Mouse (Mus musculus) heart, postnatal 0 days (tissue): ENCODE results near the gene Itln1. TPM values are rescaled to one million over a fixed set of nuclear protein-coding genes. Genes with fewer than 3 reads are reported as not detected.
"Not testable (repeated sequence)": the region's sequence is repeated elsewhere in the genome, so short reads cannot be mapped to it uniquely, and the experiment has no call there.

Source experiments
- ATAC-seq: fragments of 200-750 bp; cut with Nextera tagmentation; 2 replicates; pipeline ENCODE4 v1.8.0; 2017; ENCODE audit warnings: low read depth, moderate number of reproducible peaks, moderate library complexity; ENCODE audit not compliant: insufficient read depth
- DNase-seq: peaks from one replicate; pipeline ENCODE4 v3.0.0-alpha.2; 2016; ENCODE audit warnings: low spot score
- H3K27ac ChIP-seq: fragments of 300-500 bp; sonication (generic); 2 replicates; pipeline ENCODE4 v1.5.1; 2014; ENCODE audit warnings: low read depth, mild to moderate bottlenecking
- H3K27me3 ChIP-seq: fragments of 300-500 bp; sonication (generic); 2 replicates; pipeline ENCODE4 v1.6.1; 2014; ENCODE audit warnings: low read length, mixed read lengths; ENCODE audit not compliant: control insufficient read depth, insufficient read depth
- H3K36me3 ChIP-seq: fragments of 300-500 bp; sonication (generic); replicated peaks from 2 replicates; pipeline ENCODE4 v1.6.1; 2014; ENCODE audit warnings: low read length, mixed read lengths; ENCODE audit not compliant: control insufficient read depth, insufficient read depth
- H3K4me1 ChIP-seq: fragments of 300-500 bp; sonication (generic); 2 replicates; pipeline ENCODE4 v1.6.1; 2014; ENCODE audit warnings: antibody characterized with exemption; ENCODE audit not compliant: control insufficient read depth, insufficient read depth
- H3K4me2 ChIP-seq: fragments of 300-500 bp; sonication (generic); 2 replicates; pipeline ENCODE4 v1.6.1; 2014; ENCODE audit warnings: low read depth, mild to moderate bottlenecking, low read length, moderate library complexity
- H3K4me3 ChIP-seq: fragments of 300-500 bp; sonication (generic); 2 replicates; pipeline ENCODE4 v1.5.1; 2014; ENCODE audit warnings: low read depth, low read length
- H3K9ac ChIP-seq: fragments of 300-500 bp; sonication (generic); replicated peaks from 2 replicates; pipeline ENCODE4 v1.6.1; 2014; ENCODE audit warnings: low read depth, low read length, mixed read lengths
- H3K9me3 ChIP-seq: fragments of 300-500 bp; sonication (generic); replicated peaks from 2 replicates; pipeline ENCODE4 v1.6.1; 2016; ENCODE audit warnings: low read length; ENCODE audit not compliant: control insufficient read depth
- CTCF ChIP-seq: IDR thresholded peaks from 2 replicates; pipeline ENCODE4 v1.5.1; 2016; ENCODE audit warnings: antibody characterized with exemption, control low read depth, low read depth
- EP300 ChIP-seq: IDR thresholded peaks from 2 replicates; pipeline ENCODE4 v1.6.1; 2016; ENCODE audit warnings: antibody characterized with exemption, low read depth
- WGBS: fragments of 180-500 bp; shearing (Covaris S2); extraction: QIAGEN DNeasy Blood & Tissue Kit; methylation state at CpG from one replicate; pipeline ENCODE4 v1.1.7; 2014; 5-methylcytosine and 5-hydroxymethylcytosine counted together
- polyA plus RNA-seq: library from polyadenylated mRNA; unstranded; fragments of >200 nt; fragmentation: Nextera tagmentation; extraction: Ambion mirVana; gene quantifications from 2 replicates; pipeline ENCODE4 v1.2.1, GENCODE M21; 2015
- total RNA-seq: library from RNA; depleted of rRNA; stranded (reverse); fragments of >200 nt; gene quantifications from 2 replicates; pipeline ENCODE4 v1.2.3, GENCODE M21; 2014; ENCODE audit warnings: low replicate concordance; rRNA removed

The Itln1 gene
- total and polyA plus RNA-seq, 2 experiments from 2014 or later = not detected

- Histone ChIP-seq H3K4me2 (no peak overlapping the region), H3K9ac (no peak overlapping the region), H3K27ac (no peak overlapping the region), H3K9me3 (no peaks in the 10 kb centered on the region), H3K4me3 (no peak overlapping the region), H3K27me3 (no peaks in the 10 kb centered on the region), H3K36me3 (no peaks in the 10 kb centered on the region), H3K4me1 (peaks cover 10% of the 10 kb centered on the region)
- TF ChIP-seq CTCF (no peak), EP300 (no peak)
- ATAC-seq = no peak
- 71% methylated on average over 4 of the region's 4 CpGs for WGBS
- no peak for DNase-seq
These were observed 61.6 kb downstream of the Itln1 start for GRCm38 (mm10) chr1:171473506-171473905.

GRCm38 (mm10) chr1:171471941-171472340 is 63.2 kb downstream of the Itln1 start:
- not testable (repeated sequence) for H3K4me1 ChIP-seq, DNase-seq, H3K36me3 ChIP-seq, H3K9ac ChIP-seq, H3K27ac ChIP-seq, ATAC-seq, H3K4me3 ChIP-seq, H3K9me3 ChIP-seq, H3K27me3 ChIP-seq, H3K4me2 ChIP-seq
- 87% methylated on average over 8 of the region's 8 CpGs for WGBS

- Histone ChIP-seq H3K27ac (no peak overlapping the region), H3K4me2 (no peak overlapping the region), H3K4me1 (peaks cover 10% of the 10 kb centered on the region), H3K9ac (no peak overlapping the region), H3K36me3 (no peaks in the 10 kb centered on the region), H3K9me3 (no peaks in the 10 kb centered on the region), H3K4me3 (no peak overlapping the region), H3K27me3 (no peaks in the 10 kb centered on the region)
- no peak for ATAC-seq
- WGBS = 75% methylated on average over 1 of the region's 1 CpGs
- TF ChIP-seq EP300 (no peak), CTCF (no peak)
- DNase-seq = no peak
These were observed 63.6 kb downstream of the Itln1 start for GRCm38 (mm10) chr1:171471452-171471851.

- no peak for DNase-seq
- no peak overlapping the region for H3K27ac ChIP-seq
- 56% methylated on average over 5 of the region's 5 CpGs for WGBS
- no peak for ATAC-seq
- H3K9ac ChIP-seq = no peak overlapping the region
- no peak overlapping the region for H3K4me2 ChIP-seq
- H3K9me3 ChIP-seq = no peaks in the 10 kb centered on the region
- peaks cover 10% of the 10 kb centered on the region for H3K4me1 ChIP-seq
- no peaks in the 10 kb centered on the region for H3K27me3 ChIP-seq
- no peaks in the 10 kb centered on the region for H3K36me3 ChIP-seq
- TF ChIP-seq CTCF (no peak), EP300 (no peak)
- H3K4me3 ChIP-seq = no peak overlapping the region
These were observed 64.2 kb downstream of the Itln1 start for GRCm38 (mm10) chr1:171470896-171471295.

GRCm38 (mm10) chr1:171470371-171470871 is 64.7 kb downstream of the Itln1 start:
- DNase-seq (no peak), ATAC-seq (peak; percentile 18; the same call in 1 of the 2 replicates)
- Histone ChIP-seq H3K27me3 (no peaks in the 10 kb centered on the region), H3K9ac (no peak overlapping the region), H3K9me3 (no peaks in the 10 kb centered on the region), H3K27ac (peak overlapping the region; percentile 36), H3K4me3 (no peak overlapping the region), H3K36me3 (no peaks in the 10 kb centered on the region), H3K4me2 (peak overlapping the region; percentile 21; the same call in 1 of the 2 replicates), H3K4me1 (peaks cover 10% of the 10 kb centered on the region)
- 29% methylated on average over 7 of the region's 7 CpGs for WGBS
- TF ChIP-seq EP300 = no peak
- TF ChIP-seq CTCF = peak; percentile 76

GRCm38 (mm10) chr1:171469678-171470077 is 65.4 kb downstream of the Itln1 start:
- peaks cover 10% of the 10 kb centered on the region for H3K4me1 ChIP-seq
- TF ChIP-seq CTCF (no peak), EP300 (no peak)
- H3K9me3 ChIP-seq = no peaks in the 10 kb centered on the region
- H3K4me2 ChIP-seq = peak overlapping the region; percentile 21
- WGBS = 44% methylated on average over 3 of the region's 3 CpGs
- no peaks in the 10 kb centered on the region for H3K27me3 ChIP-seq
- DNase-seq (no peak), ATAC-seq (peak; percentile 76; the same call in 1 of the 2 replicates)
- H3K9ac ChIP-seq = no peak overlapping the region
- H3K4me3 ChIP-seq = no peak overlapping the region
- H3K27ac ChIP-seq = peak overlapping the region; percentile 36
- no peaks in the 10 kb centered on the region for H3K36me3 ChIP-seq

Other genes starting within 250 kb of the Itln1 start
- gene Usp21, start 247.3 kb downstream of the Itln1 start, total RNA-seq = 20.0 and 27.3 TPM in 2 replicates
- 30.6 and 32.3 TPM in 2 replicates for gene Usp21, start 247.3 kb downstream of the Itln1 start, polyA plus RNA-seq
- gene Ufc1, start 240.3 kb downstream of the Itln1 start, total RNA-seq = 74.9 and 140 TPM in 2 replicates
- 109 and 113 TPM in 2 replicates for gene Ufc1, start 240.3 kb downstream of the Itln1 start, polyA plus RNA-seq
- 20.8 and 27.1 TPM in 2 replicates for gene Dedd, start 206.1 kb downstream of the Itln1 start, total RNA-seq
- 30.0 and 31.7 TPM in 2 replicates for gene Dedd, start 206.1 kb downstream of the Itln1 start, polyA plus RNA-seq
- gene Nit1, start 189.6 kb downstream of the Itln1 start, total RNA-seq = 39.6 and 41.5 TPM in 2 replicates
- 31.4 and 35.2 TPM in 2 replicates for gene Nit1, start 189.6 kb downstream of the Itln1 start, polyA plus RNA-seq
- 9.3 and 9.7 TPM in 2 replicates for gene Pfdn2, start 189.6 kb downstream of the Itln1 start, total RNA-seq
- gene Pfdn2, start 189.6 kb downstream of the Itln1 start, polyA plus RNA-seq = 81.8 and 94.7 TPM in 2 replicates
- 0.19 and 3.2 TPM in 2 replicates for gene Klhdc9, start 174.5 kb downstream of the Itln1 start, total RNA-seq
- 1.1 TPM in 2 replicates for gene Klhdc9, start 174.5 kb downstream of the Itln1 start, polyA plus RNA-seq
- gene Nectin4, start 165.2 kb downstream of the Itln1 start, total RNA-seq = 2.7 TPM in 1 of 2 replicates, not detected in the other
- gene Nectin4, start 165.2 kb downstream of the Itln1 start, polyA plus RNA-seq = 0.07 and 0.14 TPM in 2 replicates
- gene Arhgap30, start 146.3 kb downstream of the Itln1 start, total RNA-seq = 1.6 and 3.4 TPM in 2 replicates
- 0.52 and 0.79 TPM in 2 replicates for gene Arhgap30, start 146.3 kb downstream of the Itln1 start, polyA plus RNA-seq
- 80.2 and 82.0 TPM in 2 replicates for gene Usf1, start 124.0 kb downstream of the Itln1 start, total RNA-seq
- 47.7 and 48.8 TPM in 2 replicates for gene Usf1, start 124.0 kb downstream of the Itln1 start, polyA plus RNA-seq
- gene Tstd1, start 116.4 kb downstream of the Itln1 start, total RNA-seq = not detected in 2 replicates
- 1.1 and 2.5 TPM in 2 replicates for gene Tstd1, start 116.4 kb downstream of the Itln1 start, polyA plus RNA-seq
- 45.6 and 75.5 TPM in 2 replicates for gene F11r, start 97.8 kb downstream of the Itln1 start, total RNA-seq
- 75.8 and 78.3 TPM in 2 replicates for gene F11r, start 97.8 kb downstream of the Itln1 start, polyA plus RNA-seq
- gene Alyref2, start 31.8 kb downstream of the Itln1 start, total RNA-seq = 8.0 and 10.0 TPM in 2 replicates
- gene Alyref2, start 31.8 kb downstream of the Itln1 start, polyA plus RNA-seq = 13.5 and 14.6 TPM in 2 replicates
- gene Cd244a, start 23.9 kb upstream of the Itln1 start, total RNA-seq = 1.0 and 4.0 TPM in 2 replicates
- 0.16 and 0.33 TPM in 2 replicates for gene Cd244a, start 23.9 kb upstream of the Itln1 start, polyA plus RNA-seq
- gene Ly9, start 72.1 kb upstream of the Itln1 start, total RNA-seq = 0.31 TPM in 1 of 2 replicates, not detected in the other
- 0.18 and 0.21 TPM in 2 replicates for gene Ly9, start 72.1 kb upstream of the Itln1 start, polyA plus RNA-seq
- not detected in 2 replicates for gene Slamf7, start 117.7 kb upstream of the Itln1 start, total RNA-seq
- gene Slamf7, start 117.7 kb upstream of the Itln1 start, polyA plus RNA-seq = 0.12 and 0.14 TPM in 2 replicates
- 2.0 TPM in 1 of 2 replicates, not detected in the other for gene Cd48, start 146.7 kb upstream of the Itln1 start, total RNA-seq
- gene Cd48, start 146.7 kb upstream of the Itln1 start, polyA plus RNA-seq = 2.1 and 2.6 TPM in 2 replicates
- 0.15 TPM in 1 of 2 replicates, not detected in the other for gene Slamf1, start 231.8 kb upstream of the Itln1 start, total RNA-seq
- gene Slamf1, start 231.8 kb upstream of the Itln1 start, polyA plus RNA-seq = 0.10 and 0.14 TPM in 2 replicates